Mouse (Mus musculus) testis, adult 10 weeks (tissue): ENCODE data around the gene Lce1m. TPM values are rescaled to one million over a fixed set of nuclear protein-coding genes. Genes with fewer than 3 reads are reported as not detected.

Experiments
- polyA plus RNA-seq: library from polyadenylated mRNA; stranded (reverse); fragments of 350-450 nt; fragmentation: Illumina TruSeq; extraction: RNeasy Lipid Tissue Mini Kit (QIAGEN cat#74804); gene quantifications from one replicate; pipeline ENCODE4 v1.2.3, GENCODE M21; 2014; ENCODE audit warnings: low read depth, low replicate concordance

Lce1m gene
- not detected for polyA plus RNA-seq

GRCm38 (mm10) chr3:93018960-93019359, at the start of gene Lce1m:
Lce1m (minus strand) TSS chr3:93019060.

GRCm38 (mm10) chr3:93068523-93068922, 49.7 kb upstream of the Lce1m start, which contains the start of gene Gm4858:
Gm4858 (plus strand) TSS chr3:93068823.

GRCm38 (mm10) chr3:93015460-93016104, 3.3 kb downstream of the Lce1m start, which contains the start of gene Crct1:
Crct1 (minus strand) TSS chr3:93015687.

GRCm38 (mm10) chr3:92991926-92992325, 26.9 kb downstream of the Lce1m start, which contains the start of gene Lce3f:
Lce3f (plus strand) TSS chr3:92992226.

Other genes with a start within 250 kb of the Lce1m start
- gene Lce1i, start 240.2 kb downstream of the Lce1m start, polyA plus RNA-seq: not detected
- gene Lce1j, start 228.5 kb downstream of the Lce1m start, polyA plus RNA-seq: not detected
- gene Lce1k, start 211.2 kb downstream of the Lce1m start, polyA plus RNA-seq: not detected
- not detected for gene Kprp, start 191.8 kb downstream of the Lce1m start, polyA plus RNA-seq
- not detected for gene Lce1l, start 167.8 kb downstream of the Lce1m start, polyA plus RNA-seq
- gene 2310050C09Rik, start 148.8 kb downstream of the Lce1m start, polyA plus RNA-seq: not detected
- not detected for gene Lce3a, start 92.8 kb downstream of the Lce1m start, polyA plus RNA-seq
- not detected for gene Lce3b, start 86.1 kb downstream of the Lce1m start, polyA plus RNA-seq
- not detected for gene Lce3c, start 74.6 kb downstream of the Lce1m start, polyA plus RNA-seq
- gene Lce3d, start 61.7 kb downstream of the Lce1m start, polyA plus RNA-seq: not detected
- not detected for gene Lce3e, start 52.0 kb downstream of the Lce1m start, polyA plus RNA-seq
- gene Lce3f, start 26.8 kb downstream of the Lce1m start, polyA plus RNA-seq: not detected
- gene Crct1, start 3.4 kb downstream of the Lce1m start, polyA plus RNA-seq: not detected
- gene Gm4858, start 49.8 kb upstream of the Lce1m start, polyA plus RNA-seq: not detected
- not detected for gene Crnn, start 125.7 kb upstream of the Lce1m start, polyA plus RNA-seq
- not detected for gene Flg2, start 178.2 kb upstream of the Lce1m start, polyA plus RNA-seq